Mouse (Mus musculus) left cerebral cortex, adult 2 months (tissue): ENCODE measurements around the gene Phka1. TPM values are rescaled to one million over a fixed set of nuclear protein-coding genes. Genes with fewer than 3 reads are reported as not detected.
"Not testable (repeated sequence)": the region's sequence is repeated elsewhere in the genome, so short reads cannot be mapped to it uniquely, and the experiment has no call there.

ENCODE experiments used
- DNase-seq, 2 experiments: peaks; one replicate each; pipeline ENCODE4 v3.0.0; 2021 to 2022; ENCODE audit warnings: low spot score in 2 of 2, mixed read lengths in 1 of 2; ENCODE audit errors: extremely low spot score in 1 of 2
- H3K27ac ChIP-seq: fragments of 200-600 bp; 2 replicates; pipeline ENCODE4 v1.8.1; 2022
- H3K4me3 ChIP-seq: fragments of 200-600 bp; 2 replicates; pipeline ENCODE4 v1.8.1; 2022
- CTCF ChIP-seq: fragments of 200-600 bp; IDR thresholded peaks from 2 replicates; pipeline ENCODE4 v1.8.1; 2022; ENCODE audit warnings: antibody characterized with exemption, mild to moderate bottlenecking, moderate library complexity
- intact Hi-C: fragments of 180-260 bp; cut with DNase I; formaldehyde crosslinking; loops from one replicate; pipeline ENCODE4 v1.15.1; 2025
- long read RNA-seq, 2 experiments: library from polyadenylated mRNA; stranded (forward); transcript quantifications; one replicate each; pipeline ENCODE4 v2.0.0; 2021; ENCODE audit warnings: borderline mapping rate in 2 of 2
- total RNA-seq, 2 experiments: library from RNA; stranded (reverse); gene quantifications; 2 replicates each; pipeline ENCODE4 v1.2.3; 2021

Phka1 gene
- total RNA-seq = 10 to 100 TPM; 18.2 to 19.1 TPM
- long read RNA-seq, experiment 1, full-length matches to known transcripts = 16 of 30 reads
- long read RNA-seq, experiment 1, partial matches to known transcripts = 3 of 30 reads
- long read RNA-seq, experiment 1, other reads (novel, unspliced or antisense) = 11 of 30 reads
- long read RNA-seq, experiment 2, full-length matches to known transcripts = 25 of 30 reads
- long read RNA-seq, experiment 2, partial matches to known transcripts = 2 of 30 reads
- long read RNA-seq, experiment 2, other reads (novel, unspliced or antisense) = 3 of 30 reads

GRCm38 (mm10) chrX:102643823-102644572 lies at the start of gene Phka1:
Gene Phka1 (minus strand): TSS chrX:102644246.
- no peak; the same call in 1 of the 2 replicates for TF ChIP-seq CTCF
- intact Hi-C loops = no loop called here
- Histone ChIP-seq H3K4me3 (peak within 1 kb of the TSS; percentile 56), H3K27ac (peak within 1 kb of the TSS; percentile 19; the same call in 1 of the 2 replicates)
- DNase-seq = peak; percentile 61 to 67

DNA sequence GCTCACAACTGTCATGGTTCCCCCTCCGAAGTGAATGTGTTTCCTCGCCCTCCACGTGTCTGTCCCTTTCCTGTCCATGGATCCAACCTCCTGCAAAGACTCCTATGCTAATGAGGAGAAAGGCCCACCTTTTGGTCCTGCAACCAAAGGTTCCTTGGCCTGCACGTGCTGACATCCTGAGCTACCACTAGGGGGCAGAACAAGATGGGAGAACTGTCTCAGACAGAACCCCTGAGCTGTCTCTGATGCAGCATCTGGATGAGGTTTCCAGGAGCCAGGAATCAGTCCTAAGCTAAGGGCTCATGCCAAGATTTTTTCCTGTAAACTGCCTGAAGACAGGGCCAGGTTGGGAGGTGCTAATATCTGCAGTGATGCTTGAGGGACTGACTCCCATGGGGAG lies 45.2 kb upstream of the Phka1 start:
- TF ChIP-seq CTCF = peak; percentile 54
- H3K4me3 ChIP-seq, H3K27ac ChIP-seq, intact Hi-C loops: not testable (repeated sequence)
- peak; percentile 27 to 50 for DNase-seq

GRCm38 (mm10) chrX:102686872-102687271 lies 42.8 kb upstream of the Phka1 start, which contains the start of gene Gm3880:
Gene Gm3880 (minus strand): TSS chrX:102686972.
- intact Hi-C loops = not testable (repeated sequence)

GRCm38 (mm10) chrX:102684706-102685105 lies 40.7 kb upstream of the Phka1 start:
- not testable (repeated sequence) for DNase-seq

More at GRCm38 (mm10) chrX:102686872-102687271, 42.8 kb upstream of the Phka1 start, which contains the start of gene Gm3880:
- not testable (repeated sequence) for H3K4me3 ChIP-seq, DNase-seq, H3K27ac ChIP-seq

GRCm38 (mm10) chrX:102666641-102667040 lies 22.6 kb upstream of the Phka1 start:
- no peak for DNase-seq
- intact Hi-C loops = loop anchor here (2.0 kb wide), 1 partner anchor 290 kb away; no protein-coding TSS in a partner anchor

More at GRCm38 (mm10) chrX:102684706-102685105, 40.7 kb upstream of the Phka1 start:
- intact Hi-C loops, H3K4me3 ChIP-seq, H3K27ac ChIP-seq: not testable (repeated sequence)

GRCm38 (mm10) chrX:102660712-102661111 lies 16.7 kb upstream of the Phka1 start:
- TF ChIP-seq CTCF = peak; percentile 53
- no peak overlapping the region for H3K4me3 ChIP-seq
- DNase-seq = no peak
- no peak overlapping the region for H3K27ac ChIP-seq
- intact Hi-C loops = no loop called here

More at GRCm38 (mm10) chrX:102666641-102667040, 22.6 kb upstream of the Phka1 start:
- no peak overlapping the region for H3K27ac ChIP-seq
- no peak for TF ChIP-seq CTCF
- H3K4me3 ChIP-seq = no peak overlapping the region

DNA sequence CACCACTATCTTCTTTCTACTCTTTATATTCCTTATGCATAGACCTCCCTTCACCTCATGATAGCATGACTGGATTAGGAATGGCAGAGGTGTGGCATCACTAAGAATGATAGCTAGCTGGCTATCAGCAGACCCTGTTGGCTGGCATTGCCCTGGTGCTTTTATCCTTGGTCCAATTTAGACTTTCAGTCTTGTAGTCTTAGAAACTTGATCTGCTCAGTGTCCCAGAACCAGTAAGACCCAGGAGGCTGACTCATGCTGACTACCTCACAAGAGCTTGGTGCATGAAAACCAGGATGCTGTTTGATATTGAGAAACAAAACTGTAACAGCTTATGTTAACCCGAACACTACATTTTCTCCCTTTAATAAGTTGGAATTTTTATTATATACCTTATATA lies 1.6 kb upstream of the Phka1 start:
- DNase-seq = no peak
- Histone ChIP-seq H3K27ac (no peak overlapping the region), H3K4me3 (no peak overlapping the region)
- no peak for TF ChIP-seq CTCF
- intact Hi-C loops = no loop called here

GRCm38 (mm10) chrX:102645146-102645545 lies 1.1 kb upstream of the Phka1 start:
- H3K27ac ChIP-seq = no peak overlapping the region
- H3K4me3 ChIP-seq = no peak overlapping the region
- intact Hi-C loops = no loop called here
- no peak for DNase-seq
- TF ChIP-seq CTCF = no peak

DNA sequence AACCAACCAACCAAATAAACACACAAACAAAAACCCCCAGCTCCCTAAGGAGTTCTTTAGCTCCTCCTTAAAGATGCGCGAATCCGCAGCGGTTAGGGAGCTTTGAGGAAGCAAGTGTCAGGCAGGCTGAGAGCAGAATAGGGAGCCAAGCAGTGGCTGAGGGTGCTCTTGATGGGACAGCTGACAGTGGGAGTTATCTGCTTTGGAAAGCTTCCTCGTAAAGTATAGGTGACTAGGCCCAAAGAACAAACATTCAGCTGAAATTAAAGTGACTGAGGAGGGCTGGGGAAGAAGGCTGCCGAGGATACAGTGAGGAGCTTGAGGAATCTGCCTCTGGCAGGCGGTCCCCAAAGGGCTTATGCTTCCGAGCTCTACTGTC lies 516 bp upstream of the Phka1 start:
- intact Hi-C loops = no loop called here
- no peak for TF ChIP-seq CTCF
- Histone ChIP-seq H3K4me3 (peak overlapping the region; percentile 56), H3K27ac (no peak overlapping the region)
- peak in 1 of 2 experiments; percentile 10 for DNase-seq

GRCm38 (mm10) chrX:102601269-102601668 lies 42.8 kb downstream of the Phka1 start:
- Histone ChIP-seq H3K27ac (no peak overlapping the region), H3K4me3 (no peak overlapping the region)
- intact Hi-C loops = no loop called here
- DNase-seq = no peak
- no peak for TF ChIP-seq CTCF

GRCm38 (mm10) chrX:102588560-102588959 lies 55.5 kb downstream of the Phka1 start:
- TF ChIP-seq CTCF = no peak
- intact Hi-C loops = no loop called here
- Histone ChIP-seq H3K4me3 (no peak overlapping the region), H3K27ac (no peak overlapping the region)
- no peak for DNase-seq

GRCm38 (mm10) chrX:102571186-102571585 lies 72.9 kb downstream of the Phka1 start:
- Histone ChIP-seq H3K27ac (no peak overlapping the region), H3K4me3 (no peak overlapping the region)
- no peak for TF ChIP-seq CTCF
- intact Hi-C loops = no loop called here
- no peak for DNase-seq
